Mouse (Mus musculus): ENCODE measurements around the gene Cep85l. TPM values are rescaled to one million over a fixed set of nuclear protein-coding genes. Genes with fewer than 3 reads are reported as not detected.
A peak's percentile ranks its signal among the peaks of the same experiment; 100 is the strongest.

Cep85l gene
- 5.7 and 7.8 TPM in 2 replicates for polyA plus RNA-seq (2012; ENCODE audit: insufficient read depth, insufficient read length, missing spikeins)

DNA sequence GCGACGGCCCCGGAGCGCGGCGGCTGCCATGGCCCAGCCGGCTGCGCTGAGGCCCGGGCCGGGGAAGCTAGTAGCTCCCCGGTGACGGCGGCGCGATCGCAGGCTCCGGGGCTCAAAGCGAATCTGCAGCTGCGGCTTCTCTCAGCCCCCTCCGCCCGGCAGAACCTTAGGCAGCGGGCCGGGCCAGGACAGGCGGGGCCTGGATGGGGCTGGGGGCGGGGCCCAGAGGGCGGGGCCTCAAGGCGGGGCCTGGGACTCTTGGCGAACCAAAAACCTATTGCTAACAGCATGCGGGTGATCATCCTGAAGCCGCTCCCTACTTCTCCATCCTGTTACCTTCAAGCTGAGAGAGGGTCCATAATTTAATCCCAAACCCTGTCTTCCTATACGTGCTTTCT lies at the start of gene Cep85l:
Gene Cep85l (minus strand): TSS at position 239 of the 398 bp plus-strand sequence.
- Histone ChIP-seq H3K4me1 (ENCODE audit: control insufficient read depth, insufficient read depth, insufficient read length, low read length) (peaks cover 5% of the 10 kb centered on the region), H3K4me3 (ENCODE audit: insufficient read depth, low read depth, low read length) (peak within 1 kb of the TSS; percentile 97), H3K27ac (replicated peaks; ENCODE audit: low read depth, low read length) (peak within 1 kb of the TSS; percentile 92)

DNA sequence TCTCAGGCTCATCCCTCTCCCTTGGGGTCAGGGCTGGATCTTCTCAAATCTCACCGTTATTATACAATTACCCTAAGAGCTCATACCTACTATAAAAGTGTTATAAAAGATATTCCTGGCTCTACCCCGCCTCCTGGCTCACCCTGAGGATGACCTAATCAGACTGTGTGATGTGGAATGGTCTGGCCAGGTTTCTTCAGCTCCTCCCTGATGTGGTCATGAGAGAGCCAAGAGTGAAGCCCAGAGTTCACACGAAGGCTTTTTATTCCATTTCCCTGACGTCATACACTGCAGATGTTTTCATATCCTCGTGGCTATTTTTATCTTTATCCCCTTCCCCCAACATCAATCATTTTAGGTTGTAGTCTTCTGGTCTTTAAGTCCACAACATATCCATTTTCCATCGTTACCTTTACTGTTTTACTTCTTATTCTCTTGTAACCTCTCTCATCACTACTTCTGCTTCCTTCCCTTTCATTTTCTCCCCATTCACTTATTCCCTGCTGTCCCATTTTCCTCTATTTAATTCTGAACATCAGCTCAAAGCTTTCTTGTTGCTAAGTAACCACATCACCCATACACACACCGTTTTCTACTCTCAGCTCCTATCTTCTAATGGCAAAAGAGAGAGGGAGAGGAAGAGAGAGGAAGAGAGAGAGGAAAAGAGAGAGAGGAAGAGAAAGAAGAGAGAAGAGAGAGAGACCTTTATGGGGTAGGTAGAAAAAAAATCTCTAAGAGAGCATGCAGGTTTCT lies 49.1 kb upstream of the Cep85l start:
- Histone ChIP-seq H3K4me1 (ENCODE audit: control insufficient read depth, insufficient read depth, insufficient read length, low read length) (peaks cover 10% of the 10 kb centered on the region; the same call in 1 of the 2 replicates), H3K4me3 (ENCODE audit: insufficient read depth, low read depth, low read length) (no peak overlapping the region), H3K27ac (replicated peaks; ENCODE audit: low read depth, low read length) (peak overlapping the region; percentile 85)

- peaks cover 10% of the 10 kb centered on the region; the same call in 1 of the 2 replicates for H3K4me1 ChIP-seq (ENCODE audit: control insufficient read depth, insufficient read depth, insufficient read length, low read length)
- H3K27ac ChIP-seq (replicated peaks; ENCODE audit: low read depth, low read length) = no peak overlapping the region
- no peak overlapping the region for H3K4me3 ChIP-seq (ENCODE audit: insufficient read depth, low read depth, low read length)
Observed at GRCm38 (mm10) chr10:53426524-53426923, 46.8 kb upstream of the Cep85l start.

GRCm38 (mm10) chr10:53423091-53423490 lies 43.3 kb upstream of the Cep85l start:
- Histone ChIP-seq H3K4me3 (ENCODE audit: insufficient read depth, low read depth, low read length) (no peak overlapping the region), H3K4me1 (ENCODE audit: control insufficient read depth, insufficient read depth, insufficient read length, low read length) (no peaks in the 10 kb centered on the region), H3K27ac (replicated peaks; ENCODE audit: low read depth, low read length) (no peak overlapping the region)

DNA sequence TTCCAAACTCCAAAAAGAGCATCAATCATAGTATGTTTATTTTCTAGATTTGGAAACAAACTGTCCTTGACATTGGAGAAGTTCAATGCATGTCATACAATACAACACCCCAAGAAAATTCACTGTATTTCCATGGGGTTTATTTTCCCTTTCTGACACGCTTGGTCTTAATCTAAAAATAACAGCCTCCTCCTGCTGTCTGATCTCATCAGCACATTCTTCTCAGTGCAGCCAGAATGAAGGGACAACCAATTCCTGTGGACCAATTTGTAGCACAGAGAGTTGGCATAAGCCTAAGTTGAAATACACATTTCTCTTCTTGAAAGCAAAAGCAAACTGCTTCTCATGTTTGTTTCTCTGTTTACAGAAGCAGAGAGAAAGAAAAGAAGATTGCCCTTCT lies 42.5 kb upstream of the Cep85l start:
- Histone ChIP-seq H3K4me3 (ENCODE audit: insufficient read depth, low read depth, low read length) (no peak overlapping the region), H3K27ac (replicated peaks; ENCODE audit: low read depth, low read length) (no peak overlapping the region), H3K4me1 (ENCODE audit: control insufficient read depth, insufficient read depth, insufficient read length, low read length) (no peaks in the 10 kb centered on the region)

- no peak overlapping the region for H3K4me3 ChIP-seq (ENCODE audit: insufficient read depth, low read depth, low read length)
- no peak overlapping the region for H3K27ac ChIP-seq (replicated peaks; ENCODE audit: low read depth, low read length)
- H3K4me1 ChIP-seq (ENCODE audit: control insufficient read depth, insufficient read depth, insufficient read length, low read length) = peaks cover 2% of the 10 kb centered on the region; the same call in 1 of the 2 replicates
Observed at GRCm38 (mm10) chr10:53421613-53422012, 41.9 kb upstream of the Cep85l start.

DNA sequence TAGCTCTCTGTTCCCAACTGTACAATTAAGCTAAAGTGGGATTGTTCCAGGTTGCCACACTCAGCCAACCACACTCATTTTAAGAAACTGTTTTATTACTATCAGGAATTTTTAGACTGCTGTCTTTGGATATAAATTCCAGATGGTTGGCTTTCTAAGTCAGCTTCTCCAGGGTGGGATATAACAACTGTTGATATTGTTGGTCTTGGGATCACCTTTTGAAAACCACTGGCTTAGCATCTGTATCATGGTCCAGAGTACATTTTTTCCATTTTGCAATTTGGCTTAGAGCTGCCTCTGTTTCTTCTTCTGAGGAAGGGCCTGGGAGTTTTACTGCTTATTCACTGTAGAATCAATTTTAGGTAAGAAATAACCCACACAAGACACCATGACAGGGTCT lies 40.3 kb upstream of the Cep85l start:
- no peak overlapping the region for H3K4me3 ChIP-seq (ENCODE audit: insufficient read depth, low read depth, low read length)
- H3K4me1 ChIP-seq (ENCODE audit: control insufficient read depth, insufficient read depth, insufficient read length, low read length) = peaks cover 5% of the 10 kb centered on the region
- no peak overlapping the region for H3K27ac ChIP-seq (replicated peaks; ENCODE audit: low read depth, low read length)

DNA sequence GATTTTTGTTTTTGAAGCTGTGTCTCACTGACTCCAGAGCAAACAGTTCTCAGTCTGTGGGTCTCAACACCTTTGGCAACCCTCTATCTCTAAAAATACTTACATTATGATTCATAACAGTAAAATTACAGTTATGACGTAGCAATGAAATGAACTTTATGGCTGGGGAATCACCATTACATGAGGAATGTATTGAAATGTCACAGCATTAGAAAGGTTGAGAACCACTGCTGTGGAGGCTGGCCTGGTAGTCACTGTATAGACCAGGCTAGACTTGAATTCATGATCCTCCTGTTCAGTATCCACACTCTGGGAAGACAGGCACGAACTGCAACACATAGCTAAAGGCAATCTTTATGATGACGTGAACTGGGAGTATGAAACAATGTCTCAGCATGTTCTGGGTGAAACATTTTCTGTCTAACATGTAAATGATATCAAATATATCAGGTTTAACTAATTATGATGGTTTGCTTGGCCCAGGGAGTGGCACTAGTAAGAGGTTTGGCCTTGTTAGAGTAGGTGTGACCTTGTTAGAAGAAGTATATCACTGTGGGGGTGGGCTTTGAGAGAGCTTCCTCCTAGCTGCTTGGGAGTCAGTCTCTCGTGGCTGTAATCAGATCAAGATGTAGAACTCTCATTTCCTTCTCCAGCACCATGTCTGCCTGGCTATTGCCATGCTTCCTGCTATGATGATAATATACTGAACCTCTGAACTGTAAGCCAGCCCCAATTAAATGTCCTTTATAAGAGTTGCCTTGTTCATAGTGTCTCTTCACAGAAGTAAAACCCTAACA lies 39.6 kb upstream of the Cep85l start:
- Histone ChIP-seq H3K4me3 (ENCODE audit: insufficient read depth, low read depth, low read length) (no peak overlapping the region), H3K27ac (replicated peaks; ENCODE audit: low read depth, low read length) (no peak overlapping the region), H3K4me1 (ENCODE audit: control insufficient read depth, insufficient read depth, insufficient read length, low read length) (peaks cover 8% of the 10 kb centered on the region)

GRCm38 (mm10) chr10:53417015-53417414 lies 37.3 kb upstream of the Cep85l start:
- H3K4me1 ChIP-seq (ENCODE audit: control insufficient read depth, insufficient read depth, insufficient read length, low read length) = peaks cover 8% of the 10 kb centered on the region
- H3K27ac ChIP-seq (replicated peaks; ENCODE audit: low read depth, low read length) = no peak overlapping the region

GRCm38 (mm10) chr10:53416152-53416712 lies 36.5 kb upstream of the Cep85l start:
- Histone ChIP-seq H3K4me3 (ENCODE audit: insufficient read depth, low read depth, low read length) (no peak overlapping the region), H3K27ac (replicated peaks; ENCODE audit: low read depth, low read length) (no peak overlapping the region), H3K4me1 (ENCODE audit: control insufficient read depth, insufficient read depth, insufficient read length, low read length) (peaks cover 8% of the 10 kb centered on the region)

More at GRCm38 (mm10) chr10:53417015-53417414, 37.3 kb upstream of the Cep85l start:
- no peak overlapping the region for H3K4me3 ChIP-seq (ENCODE audit: insufficient read depth, low read depth, low read length)

GRCm38 (mm10) chr10:53415252-53415651 lies 35.5 kb upstream of the Cep85l start:
- Histone ChIP-seq H3K4me3 (ENCODE audit: insufficient read depth, low read depth, low read length) (no peak overlapping the region), H3K4me1 (ENCODE audit: control insufficient read depth, insufficient read depth, insufficient read length, low read length) (peaks cover 8% of the 10 kb centered on the region), H3K27ac (replicated peaks; ENCODE audit: low read depth, low read length) (peak overlapping the region; percentile 39; the same call in 1 of the 2 replicates)

GRCm38 (mm10) chr10:53414092-53415085 lies 34.6 kb upstream of the Cep85l start:
- peak overlapping the region; percentile 70 for H3K27ac ChIP-seq (replicated peaks; ENCODE audit: low read depth, low read length)
- peaks cover 8% of the 10 kb centered on the region for H3K4me1 ChIP-seq (ENCODE audit: control insufficient read depth, insufficient read depth, insufficient read length, low read length)
- no peak overlapping the region for H3K4me3 ChIP-seq (ENCODE audit: insufficient read depth, low read depth, low read length)

DNA sequence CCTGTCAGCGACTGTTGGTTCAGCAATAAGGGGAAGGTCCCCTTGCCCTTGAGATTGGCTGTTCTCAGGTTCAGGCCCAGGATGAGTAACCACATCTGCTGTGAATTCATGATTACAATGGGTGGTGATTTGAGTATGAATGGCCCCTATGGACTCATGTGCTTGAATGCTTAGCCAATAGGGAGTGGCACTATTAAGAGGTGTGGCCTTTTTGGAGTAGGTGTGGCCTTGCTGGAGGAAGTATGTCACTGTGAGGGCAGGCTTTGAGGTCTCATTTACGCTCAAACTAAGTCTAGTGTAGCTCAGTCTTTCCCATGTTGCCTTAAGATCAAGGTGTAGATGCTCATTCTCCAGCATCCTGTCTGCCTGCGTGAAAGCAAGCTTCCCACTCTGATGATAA lies 33.2 kb upstream of the Cep85l start:
- no peak overlapping the region for H3K4me3 ChIP-seq (ENCODE audit: insufficient read depth, low read depth, low read length)
- peak overlapping the region; percentile 65 for H3K27ac ChIP-seq (replicated peaks; ENCODE audit: low read depth, low read length)
- peaks cover 8% of the 10 kb centered on the region for H3K4me1 ChIP-seq (ENCODE audit: control insufficient read depth, insufficient read depth, insufficient read length, low read length)

DNA sequence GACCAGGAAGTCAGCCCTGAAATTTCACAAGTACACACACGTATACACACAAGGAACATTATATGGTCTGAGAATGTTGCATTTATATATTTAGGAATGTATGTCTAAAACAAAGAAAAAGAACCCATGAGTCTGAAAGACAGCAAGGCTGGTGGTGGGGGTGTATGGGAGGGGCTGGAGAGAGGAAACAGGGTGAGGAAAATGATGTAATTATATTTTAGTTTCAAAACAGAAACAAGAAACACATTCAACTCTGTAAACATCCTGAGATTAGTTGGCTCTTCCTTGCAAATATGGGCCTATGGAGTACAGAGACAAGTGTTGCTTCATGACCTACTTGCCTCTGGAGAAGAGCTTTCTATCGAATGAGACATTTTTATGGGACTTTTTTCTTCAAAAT lies 32.4 kb upstream of the Cep85l start:
- H3K27ac ChIP-seq (replicated peaks; ENCODE audit: low read depth, low read length) = peak overlapping the region; percentile 32

More for the DNA sequence above, 32.4 kb upstream of the Cep85l start:
- Histone ChIP-seq H3K4me1 (ENCODE audit: control insufficient read depth, insufficient read depth, insufficient read length, low read length) (peaks cover 8% of the 10 kb centered on the region), H3K4me3 (ENCODE audit: insufficient read depth, low read depth, low read length) (no peak overlapping the region)

Data from brown adipose tissue, adult 24 weeks (tissue).